Mouse (Mus musculus) heart, adult 9 months (tissue): ENCODE results near the gene Ydjc.

ENCODE experiments used
- DNase-seq, 2 experiments: peaks; one replicate each; pipeline ENCODE4 v3.0.0; 2022; ENCODE audit warnings: low spot score in 2 of 2

Ydjc gene

GRCm38 (mm10) chr16:17144339-17144738, at the start of gene Ydjc:
TSS of gene Ydjc (plus strand) at chr16:17144621.
- DNase-seq, result no peak

DNA sequence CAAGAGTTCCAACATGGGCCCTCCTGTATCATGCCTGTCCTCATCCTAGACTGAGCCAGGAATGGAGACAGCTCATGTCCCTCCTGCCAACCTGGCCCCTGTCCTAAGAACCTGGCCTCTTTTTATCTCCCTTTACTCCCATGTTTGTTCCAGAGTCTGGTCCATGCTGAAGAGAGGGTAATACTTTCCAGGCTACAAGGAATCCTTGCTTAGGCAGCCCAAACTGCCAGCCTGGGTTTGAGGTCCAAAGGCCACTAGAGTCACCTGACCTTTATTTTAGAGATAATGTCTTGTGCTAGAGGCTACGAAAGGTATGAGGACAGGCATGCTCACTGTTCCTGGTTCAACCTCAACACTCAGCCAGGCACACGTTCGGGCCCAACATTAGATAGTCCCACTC, 47.5 kb upstream of the Ydjc start:
- no peak for DNase-seq

- no peak for DNase-seq
Observed at GRCm38 (mm10) chr16:17102630-17103220, 41.7 kb upstream of the Ydjc start.

DNA sequence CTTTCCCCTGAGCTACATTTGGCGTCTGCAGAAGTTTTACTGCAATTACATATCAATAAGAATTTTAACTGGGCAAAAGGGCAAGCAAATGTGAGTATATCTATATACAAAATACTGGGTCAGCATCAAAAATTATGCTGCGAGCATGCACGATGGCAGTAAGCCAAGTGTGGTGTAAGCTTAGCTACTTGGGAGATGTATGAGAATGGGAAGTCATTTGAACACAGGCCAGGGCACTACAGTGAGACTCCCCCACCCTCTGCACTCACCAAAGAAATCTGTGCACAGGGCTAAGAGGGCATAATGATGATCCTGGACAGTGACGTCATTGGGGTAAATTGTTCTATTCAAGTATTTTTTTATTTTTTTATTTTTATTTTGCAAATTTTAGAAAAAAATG, 39.8 kb upstream of the Ydjc start:
- DNase-seq, result no peak

DNA sequence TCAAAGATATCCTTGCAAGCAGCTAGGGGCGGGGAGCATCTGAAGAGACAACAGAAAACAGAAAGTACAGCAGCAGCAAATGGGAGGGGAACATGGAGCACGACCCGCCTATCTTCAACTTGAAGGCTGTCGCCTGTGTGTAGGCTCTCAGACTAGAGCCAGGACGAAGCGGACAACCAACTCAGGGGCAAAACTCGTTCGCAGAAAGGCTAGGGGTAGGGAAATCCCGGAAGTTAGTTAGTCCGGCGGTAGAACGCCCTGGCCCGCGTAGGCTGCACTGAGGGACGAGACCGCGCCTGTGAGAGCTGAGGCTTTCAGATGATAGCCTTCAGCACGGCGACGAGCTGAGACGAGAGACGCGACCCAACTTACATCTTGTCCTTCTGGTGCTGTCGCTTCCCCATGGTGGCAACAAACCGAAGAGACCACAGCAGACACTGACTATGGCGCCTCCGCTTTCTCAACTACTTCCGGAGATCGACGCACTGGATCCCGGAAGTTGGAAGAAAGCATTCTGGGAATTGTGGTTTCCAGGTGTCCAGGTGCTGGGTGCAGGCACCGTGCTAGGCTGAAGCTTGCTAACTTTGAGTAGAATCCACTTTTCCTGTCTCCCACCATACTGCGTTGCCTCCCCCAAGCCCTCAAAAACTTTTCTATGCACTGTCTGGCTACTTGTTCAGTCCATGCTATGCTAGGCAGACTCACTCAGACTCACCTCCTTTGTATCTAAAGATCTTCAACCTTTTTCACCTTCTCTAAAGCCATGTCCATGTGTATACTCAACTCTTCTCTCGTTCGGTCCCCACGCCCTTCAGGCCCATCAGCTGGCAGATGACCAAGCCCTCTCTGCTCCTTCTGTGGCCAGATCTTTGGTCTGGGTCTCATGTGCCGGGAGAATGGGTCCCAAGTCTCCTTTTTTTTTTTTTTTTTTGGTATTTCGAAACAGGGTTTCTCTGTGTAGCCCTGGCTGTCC, 33.4 kb upstream of the Ydjc start, which contains the start of gene Ppil2:
Gene Ppil2, minus strand, starts transcription at position 487 of the 973 bp plus-strand sequence.
- DNase-seq, result peak; percentile 73 to 74

DNA sequence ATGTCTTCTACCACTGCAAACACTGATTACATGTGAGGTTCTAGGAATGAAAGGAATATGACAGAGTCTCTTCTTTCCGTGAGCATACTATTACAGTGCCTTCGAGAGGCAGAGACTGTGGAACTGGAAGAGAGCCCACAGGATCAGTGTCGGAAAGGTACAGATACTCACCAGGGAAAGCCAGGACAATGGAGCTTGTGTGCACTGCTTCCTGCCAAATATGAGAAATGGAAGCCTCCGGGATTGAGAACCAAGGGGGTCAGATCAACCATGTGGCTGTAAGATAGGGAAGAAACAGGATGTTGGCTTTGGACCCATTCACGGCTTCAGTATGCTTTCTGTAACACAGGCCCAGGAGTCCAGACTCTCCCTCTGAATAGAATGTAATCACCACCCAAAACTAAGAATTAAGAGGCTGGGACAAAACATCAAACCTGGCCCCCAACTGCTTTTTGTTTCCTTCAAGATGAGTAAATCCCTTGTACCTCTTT, 27.1 kb upstream of the Ydjc start:
- DNase-seq, result no peak

- no peak for DNase-seq
Observed at GRCm38 (mm10) chr16:17121569-17121968, 22.9 kb upstream of the Ydjc start.

GRCm38 (mm10) chr16:17124119-17124870, 20.1 kb upstream of the Ydjc start:
- no peak for DNase-seq

DNA sequence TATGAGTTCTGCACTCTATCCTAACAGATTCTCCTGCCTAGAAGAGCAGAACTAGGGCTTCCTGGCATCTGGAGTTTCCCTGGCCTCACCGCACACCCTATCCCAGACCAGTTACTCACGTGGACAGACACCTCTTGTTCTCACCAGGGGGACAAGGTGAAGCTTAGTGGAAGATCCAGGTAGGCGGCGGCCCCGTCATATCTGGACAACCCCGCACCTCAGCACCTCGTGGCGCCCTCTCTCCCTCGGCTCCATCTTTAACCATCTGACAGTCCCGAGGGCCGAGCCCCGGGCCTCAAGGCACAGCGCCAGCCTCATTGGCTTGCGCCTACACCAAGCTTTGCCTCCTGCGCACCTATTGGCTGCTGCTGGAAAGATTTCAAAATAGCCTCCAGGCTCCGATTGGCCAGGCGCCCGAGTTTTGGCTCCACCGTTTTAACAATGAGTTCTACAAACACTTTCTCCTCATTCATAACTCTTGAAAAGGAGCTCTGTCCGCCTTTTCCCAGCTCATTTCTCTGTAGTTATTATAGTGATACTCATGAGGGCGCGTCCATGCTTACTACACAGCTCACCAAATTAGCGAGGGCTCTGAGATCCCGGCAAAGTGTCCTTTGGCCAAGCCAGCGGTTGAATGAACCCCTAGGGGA, 19.4 kb upstream of the Ydjc start, which contains the start of gene 2610318N02Rik:
Gene 2610318N02Rik, minus strand, starts transcription at position 297 of the 650 bp plus-strand sequence.
- DNase-seq, result peak; percentile 32 to 43

DNA sequence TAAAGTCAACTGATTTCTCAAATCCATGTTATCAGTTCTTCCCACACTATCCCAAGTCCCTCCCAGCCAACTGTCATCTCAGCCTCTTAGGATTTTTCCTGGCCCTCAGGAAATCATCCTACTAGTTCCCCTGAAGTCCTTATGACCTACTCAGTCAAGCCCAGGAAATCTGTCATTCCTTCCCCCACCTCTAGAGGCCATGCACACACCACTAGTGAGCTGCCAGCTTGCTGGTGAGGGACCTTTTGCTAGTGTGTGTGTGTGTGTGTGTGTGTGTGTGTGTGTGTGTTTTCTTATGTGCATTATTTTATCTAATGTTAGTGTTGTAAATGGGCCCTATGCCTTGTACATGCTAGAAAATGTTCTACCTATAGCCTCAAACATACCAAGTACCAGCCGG, 17.1 kb upstream of the Ydjc start:
- DNase-seq, result peak in 1 of 2 experiments; percentile 24

DNA sequence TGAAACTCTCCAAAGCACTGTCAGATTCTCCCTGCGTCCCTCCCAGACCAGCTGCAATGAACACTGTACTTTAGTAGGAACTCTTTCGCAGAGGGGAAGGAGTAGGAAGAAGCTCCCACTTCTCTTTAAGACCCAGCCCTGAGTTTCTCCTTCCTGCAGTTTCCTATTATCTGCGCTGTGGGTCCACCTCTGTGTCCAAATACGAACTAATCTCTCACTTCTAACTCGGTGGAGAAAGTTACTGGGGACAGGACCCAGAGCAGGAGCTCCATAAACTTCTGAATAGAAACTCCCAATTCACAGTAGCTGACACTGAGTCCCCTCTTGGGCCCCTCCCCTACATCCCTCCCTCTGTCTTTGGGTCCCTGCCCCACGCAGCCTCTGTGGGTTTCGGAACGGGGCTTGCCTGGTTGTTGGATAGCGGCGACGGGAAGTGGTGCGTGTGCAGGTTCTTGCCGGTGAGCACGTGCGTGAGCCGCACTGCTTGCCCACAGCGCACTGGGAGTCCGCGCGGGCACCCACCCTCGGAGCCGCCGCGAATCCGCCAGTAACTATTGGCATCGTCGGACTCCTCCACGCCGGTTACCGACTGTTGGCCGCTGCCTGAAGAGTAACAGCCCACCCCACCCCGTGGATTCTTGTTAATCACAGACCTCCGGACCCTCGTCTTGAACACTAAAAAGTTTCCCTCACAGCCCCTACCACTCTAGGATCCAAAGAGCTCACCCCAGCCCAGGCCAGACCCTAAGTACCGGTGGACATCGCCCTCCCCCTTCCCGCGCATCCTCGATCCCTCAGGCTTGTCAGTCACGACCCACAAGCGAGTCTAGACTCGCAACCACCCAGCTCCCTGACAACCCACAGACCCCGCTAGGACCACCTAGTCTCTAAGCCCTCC, 13.0 kb upstream of the Ydjc start:
- peak in 1 of 2 experiments; percentile 10 for DNase-seq

DNA sequence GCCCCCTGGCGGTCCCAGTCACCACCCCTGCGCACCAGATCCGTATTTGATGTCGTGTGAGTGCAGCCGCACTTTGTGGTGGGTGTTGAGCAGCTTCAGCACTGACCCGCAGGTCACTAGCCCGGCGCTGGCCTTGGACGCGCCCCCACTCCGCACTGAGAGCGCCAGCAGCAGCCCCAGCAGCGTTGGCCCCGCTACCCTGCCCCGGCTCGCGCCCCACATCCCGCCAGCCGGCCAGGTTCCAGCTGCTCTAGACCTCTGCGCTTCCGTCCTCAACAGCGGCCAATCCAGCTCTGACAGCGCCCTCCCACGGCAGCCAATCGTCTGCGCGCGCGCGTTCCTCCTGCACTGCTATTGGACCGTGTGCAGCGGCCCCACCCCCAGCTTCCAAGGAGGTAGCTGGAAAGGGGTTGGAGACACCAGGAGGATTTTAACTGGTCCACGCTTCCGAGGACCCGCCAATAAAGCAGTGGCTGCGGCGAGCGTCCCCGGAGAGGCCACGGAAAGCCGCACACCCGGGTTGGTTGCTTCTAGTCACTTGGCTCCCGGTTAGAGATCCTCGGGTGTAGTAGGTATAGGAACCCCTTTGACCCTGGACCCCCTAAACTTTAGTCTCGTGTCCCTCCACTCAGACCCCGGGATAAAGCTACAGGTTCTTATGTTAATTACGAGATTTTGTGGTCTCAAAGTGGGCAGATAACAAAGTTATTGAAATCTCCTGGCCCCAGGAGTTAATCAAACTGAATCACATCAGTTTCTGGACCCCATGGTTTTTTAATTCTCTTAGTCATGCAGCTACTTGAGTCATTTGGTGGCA, 12.1 kb upstream of the Ydjc start, which contains the start of gene Sdf2l1:
Gene Sdf2l1, minus strand, starts transcription at position 295 of the 817 bp plus-strand sequence.
- peak; percentile 95 to 96 for DNase-seq

GRCm38 (mm10) chr16:17132906-17133200, 11.6 kb upstream of the Ydjc start:
- no peak for DNase-seq

GRCm38 (mm10) chr16:17137355-17137754, 7.1 kb upstream of the Ydjc start:
- no peak for DNase-seq

DNA sequence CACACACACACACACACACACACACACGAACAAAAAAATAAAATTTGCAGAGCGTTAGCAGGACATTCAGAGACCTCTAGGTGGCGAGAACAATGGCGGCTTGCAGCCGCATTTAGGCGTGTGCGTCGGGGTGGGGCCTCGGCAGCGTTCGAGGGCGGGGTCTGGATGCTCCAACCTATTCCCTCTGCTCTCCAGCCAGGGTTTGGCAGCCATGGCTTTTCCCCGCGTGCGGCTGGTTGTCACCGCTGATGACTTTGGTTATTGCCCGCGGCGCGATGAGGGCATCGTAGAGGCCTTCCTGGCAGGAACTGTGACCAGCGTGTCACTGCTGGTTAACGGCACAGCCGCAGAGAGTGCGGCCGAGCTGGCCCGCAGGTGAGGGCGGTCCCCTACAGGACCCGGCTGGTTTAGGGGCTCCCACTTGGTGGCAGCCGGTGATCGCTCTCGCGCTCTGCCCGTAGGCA, 2.4 kb downstream of the Ydjc start, which contains the start of gene Ccdc116:
Gene Ccdc116, minus strand, starts transcription at position 458 of the 464 bp plus-strand sequence.
- peak; percentile 64 to 71 for DNase-seq

- DNase-seq, result no peak
Observed at GRCm38 (mm10) chr16:17147391-17147929, 3.0 kb downstream of the Ydjc start.

DNA sequence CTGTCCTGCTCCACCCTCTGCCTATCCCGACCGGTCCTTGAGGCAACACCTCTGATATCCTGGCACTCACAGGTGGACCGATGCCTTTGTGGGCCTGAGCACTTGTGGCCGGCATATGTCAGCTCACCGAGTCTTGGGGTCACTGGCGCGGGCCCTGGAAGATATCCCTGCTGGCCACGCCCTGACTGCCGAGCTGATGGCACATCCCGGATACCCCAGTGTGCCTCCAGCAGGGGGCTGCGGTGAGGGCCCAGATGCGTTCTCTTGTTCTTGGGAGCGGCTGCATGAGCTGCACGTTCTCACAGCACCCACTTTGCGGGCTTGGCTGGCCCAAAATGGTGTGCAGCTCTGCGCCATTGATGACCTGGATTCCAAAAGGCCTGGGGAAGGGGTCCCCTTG, 3.7 kb downstream of the Ydjc start:
- DNase-seq, result no peak

GRCm38 (mm10) chr16:17150520-17151258, 6.3 kb downstream of the Ydjc start:
- DNase-seq, result no peak
